Mouse (Mus musculus): ENCODE results near the gene Olfr1441. TPM values are rescaled to one million over a fixed set of nuclear protein-coding genes. Genes with fewer than 3 reads are reported as not detected.

The Olfr1441 gene
- not detected in 2 replicates for polyA plus RNA-seq (2015; fragmentation: Nextera tagmentation; extraction: Ambion mirVana)

DNA sequence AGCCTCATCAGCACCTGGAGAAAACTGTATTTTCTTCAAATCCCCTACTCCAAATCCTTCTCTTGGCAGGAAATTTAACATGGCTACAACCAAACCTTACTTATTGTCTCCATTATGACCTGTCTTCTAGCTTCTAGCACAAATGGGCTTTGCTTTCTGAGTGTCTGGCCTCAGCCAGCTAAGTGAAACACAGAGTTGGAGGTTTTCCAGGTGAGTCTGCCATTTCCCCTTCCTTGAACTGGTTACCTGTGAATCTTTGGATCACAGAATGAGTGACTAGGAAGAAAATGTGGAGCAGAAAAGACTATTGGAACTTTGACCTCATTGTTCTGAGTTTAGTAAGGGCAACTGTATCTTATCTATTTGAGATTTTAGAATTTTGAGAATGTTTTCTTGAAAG, at the start of gene Olfr1441:
Gene Olfr1441 (plus strand): TSS at position 73 of the 400 bp plus-strand sequence.
- no peaks in the 10 kb centered on the region for H3K27me3 ChIP-seq (replicated peaks; ENCODE audit: control insufficient read depth, insufficient read depth, low read length)
- no peak within 1 kb of the TSS for H3K27ac ChIP-seq (ENCODE audit: low read depth, low read length)
- no peak within 1 kb of the TSS for H3K4me3 ChIP-seq (ENCODE audit: low read depth, low read length)
- no peak for TF ChIP-seq CTCF (IDR thresholded peaks at IDR 0.05; ENCODE audit: low read depth)
- no peaks in the 10 kb centered on the region for H3K4me1 ChIP-seq (replicated peaks; ENCODE audit: control insufficient read depth, insufficient read depth, low read length)
- ATAC-seq, result no peak
- no peak within 1 kb of the TSS for H3K4me2 ChIP-seq (replicated peaks; ENCODE audit: low read depth)
- H3K36me3 ChIP-seq (ENCODE audit: control insufficient read depth, insufficient read depth), result no peaks in the 10 kb centered on the region
- H3K9me3 ChIP-seq (ENCODE audit: control insufficient read depth), result no peaks in the 10 kb centered on the region
- no peak within 1 kb of the TSS for H3K9ac ChIP-seq (ENCODE audit: low read depth, low read length)

DNA sequence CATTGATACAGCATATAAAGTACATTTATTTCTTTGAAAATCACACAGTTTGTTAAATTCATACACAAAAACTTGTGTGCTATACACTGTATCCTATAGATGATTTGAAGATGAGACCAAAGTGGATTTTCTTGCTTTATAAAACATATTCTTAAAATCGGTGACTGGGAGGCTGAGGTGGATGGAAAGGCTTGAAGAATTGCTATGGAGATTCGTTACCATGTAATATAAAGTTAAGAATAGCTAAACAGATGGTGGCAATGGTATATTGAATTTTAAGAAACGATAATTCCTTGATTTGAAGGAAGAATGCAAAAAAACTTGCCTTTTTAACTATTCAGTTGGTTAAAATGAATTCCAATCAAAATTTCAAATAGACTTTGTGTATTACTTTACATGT, 44.2 kb upstream of the Olfr1441 start:
- no peak for ATAC-seq

DNA sequence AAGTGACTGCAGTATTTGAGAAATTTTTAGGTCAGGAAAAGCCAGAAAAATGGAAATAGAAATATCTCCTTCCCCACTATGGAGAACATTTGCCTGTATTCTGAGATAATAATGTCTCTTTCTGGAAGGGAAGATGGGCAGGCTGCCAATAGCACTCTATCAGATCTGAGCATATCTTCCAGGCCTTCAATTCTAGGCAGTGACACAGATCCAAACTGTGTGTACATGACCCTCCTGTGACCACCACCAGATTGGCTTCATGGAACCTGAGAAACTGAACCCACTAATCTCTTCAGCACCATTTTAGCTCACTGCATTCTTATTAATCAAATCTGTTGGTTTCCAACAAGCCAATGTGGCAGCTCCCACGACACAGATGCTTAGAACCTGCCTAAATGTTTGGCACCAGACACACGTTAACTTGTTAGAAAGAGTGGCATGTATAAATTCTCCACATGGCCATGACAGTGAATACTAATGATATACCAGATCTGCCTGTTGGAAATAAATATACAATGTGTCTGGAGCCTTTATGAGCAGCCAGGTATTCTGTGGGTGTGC, 42.7 kb upstream of the Olfr1441 start:
- Histone ChIP-seq H3K4me1 (replicated peaks; ENCODE audit: control insufficient read depth, insufficient read depth, low read length) (no peaks in the 10 kb centered on the region), H3K27me3 (replicated peaks; ENCODE audit: control insufficient read depth, insufficient read depth, low read length) (no peaks in the 10 kb centered on the region), H3K4me2 (replicated peaks; ENCODE audit: low read depth) (no peak overlapping the region), H3K9ac (ENCODE audit: low read depth, low read length) (no peak overlapping the region), H3K4me3 (ENCODE audit: low read depth, low read length) (no peak overlapping the region), H3K36me3 (ENCODE audit: control insufficient read depth, insufficient read depth) (no peaks in the 10 kb centered on the region), H3K27ac (ENCODE audit: low read depth, low read length) (no peak overlapping the region), H3K9me3 (ENCODE audit: control insufficient read depth) (no peaks in the 10 kb centered on the region)
- no peak for TF ChIP-seq CTCF (IDR thresholded peaks at IDR 0.05; ENCODE audit: low read depth)
- WGBS, result 56% methylated on average over 2 of the region's 2 CpGs
- ATAC-seq, result no peak

More for the DNA sequence above, 44.2 kb upstream of the Olfr1441 start:
- H3K4me1 ChIP-seq (replicated peaks; ENCODE audit: control insufficient read depth, insufficient read depth, low read length), result no peaks in the 10 kb centered on the region
- no peaks in the 10 kb centered on the region for H3K27me3 ChIP-seq (replicated peaks; ENCODE audit: control insufficient read depth, insufficient read depth, low read length)
- H3K27ac ChIP-seq (ENCODE audit: low read depth, low read length), result no peak overlapping the region
- H3K4me2 ChIP-seq (replicated peaks; ENCODE audit: low read depth), result no peak overlapping the region
- no peaks in the 10 kb centered on the region for H3K9me3 ChIP-seq (ENCODE audit: control insufficient read depth)
- no peak for TF ChIP-seq CTCF (IDR thresholded peaks at IDR 0.05; ENCODE audit: low read depth)
- WGBS, result 78% methylated on average over 3 of the region's 3 CpGs
- no peaks in the 10 kb centered on the region for H3K36me3 ChIP-seq (ENCODE audit: control insufficient read depth, insufficient read depth)
- H3K9ac ChIP-seq (ENCODE audit: low read depth, low read length), result no peak overlapping the region
- H3K4me3 ChIP-seq (ENCODE audit: low read depth, low read length), result no peak overlapping the region

DNA sequence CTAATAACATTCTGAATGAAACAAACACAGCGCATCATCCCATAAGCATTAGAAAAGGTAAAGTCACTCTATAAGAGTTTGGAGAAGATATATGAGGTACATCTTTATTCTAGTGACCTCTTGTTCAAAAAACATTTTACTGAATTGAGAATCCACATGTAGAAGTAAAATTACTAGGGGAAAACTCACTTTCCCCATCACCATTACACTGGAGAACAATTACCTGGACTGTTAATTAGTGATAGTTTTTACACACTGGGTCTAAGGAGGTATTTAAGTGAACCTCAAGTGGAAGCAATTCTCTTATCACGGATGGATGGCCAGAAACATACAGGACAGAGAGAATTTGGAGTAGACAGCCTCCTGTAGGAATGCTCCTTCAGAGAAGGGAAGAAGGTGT, 30.3 kb upstream of the Olfr1441 start, which contains the start of gene Olfr1440:
Gene Olfr1440 (plus strand): TSS at position 301 of the 400 bp plus-strand sequence.
- H3K27ac ChIP-seq (ENCODE audit: low read depth, low read length), result no peak within 1 kb of the TSS
- TF ChIP-seq CTCF (IDR thresholded peaks at IDR 0.05; ENCODE audit: low read depth), result no peak
- H3K36me3 ChIP-seq (ENCODE audit: control insufficient read depth, insufficient read depth), result no peaks in the 10 kb centered on the region
- H3K27me3 ChIP-seq (replicated peaks; ENCODE audit: control insufficient read depth, insufficient read depth, low read length), result no peaks in the 10 kb centered on the region
- no peaks in the 10 kb centered on the region for H3K4me1 ChIP-seq (replicated peaks; ENCODE audit: control insufficient read depth, insufficient read depth, low read length)
- no peak within 1 kb of the TSS for H3K4me3 ChIP-seq (ENCODE audit: low read depth, low read length)
- ATAC-seq, result no peak
- no peak within 1 kb of the TSS for H3K4me2 ChIP-seq (replicated peaks; ENCODE audit: low read depth)
- H3K9me3 ChIP-seq (ENCODE audit: control insufficient read depth), result no peaks in the 10 kb centered on the region
- WGBS, result 87% methylated on average over 2 of the region's 2 CpGs
- H3K9ac ChIP-seq (ENCODE audit: low read depth, low read length), result no peak within 1 kb of the TSS

DNA sequence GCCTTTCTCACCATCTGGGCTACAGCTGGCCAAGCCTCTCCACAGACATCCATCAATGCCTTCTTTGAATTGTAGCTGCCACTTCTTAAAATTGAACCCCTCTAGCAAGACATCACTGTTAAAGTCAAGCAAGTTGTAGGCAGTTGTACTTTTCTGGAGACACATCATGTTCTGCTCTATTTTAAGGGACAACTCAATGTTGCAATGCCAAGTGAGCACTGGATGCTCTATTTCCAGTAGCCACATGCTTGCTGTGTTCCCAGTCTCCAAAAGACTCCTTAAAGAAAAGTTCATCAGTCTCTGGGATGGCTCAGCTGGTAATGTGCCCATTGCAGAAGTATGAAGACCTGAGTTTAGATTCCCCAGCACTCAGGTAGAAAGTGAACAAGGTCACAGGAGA, 3.5 kb upstream of the Olfr1441 start:
- ATAC-seq, result no peak
- TF ChIP-seq CTCF (IDR thresholded peaks at IDR 0.05; ENCODE audit: low read depth), result no peak
- no peak overlapping the region for H3K4me2 ChIP-seq (replicated peaks; ENCODE audit: low read depth)
- no peak overlapping the region for H3K4me3 ChIP-seq (ENCODE audit: low read depth, low read length)
- H3K9me3 ChIP-seq (ENCODE audit: control insufficient read depth), result no peaks in the 10 kb centered on the region
- H3K27ac ChIP-seq (ENCODE audit: low read depth, low read length), result no peak overlapping the region
- no peaks in the 10 kb centered on the region for H3K4me1 ChIP-seq (replicated peaks; ENCODE audit: control insufficient read depth, insufficient read depth, low read length)
- no peaks in the 10 kb centered on the region for H3K27me3 ChIP-seq (replicated peaks; ENCODE audit: control insufficient read depth, insufficient read depth, low read length)
- no peak overlapping the region for H3K9ac ChIP-seq (ENCODE audit: low read depth, low read length)
- no peaks in the 10 kb centered on the region for H3K36me3 ChIP-seq (ENCODE audit: control insufficient read depth, insufficient read depth)

GRCm38 (mm10) chr19:12418312-12418711, 1.1 kb downstream of the Olfr1441 start:
- no peak for TF ChIP-seq CTCF (IDR thresholded peaks at IDR 0.05; ENCODE audit: low read depth)
- Histone ChIP-seq H3K27ac (ENCODE audit: low read depth, low read length) (no peak overlapping the region), H3K4me2 (replicated peaks; ENCODE audit: low read depth) (no peak overlapping the region), H3K9me3 (ENCODE audit: control insufficient read depth) (no peaks in the 10 kb centered on the region), H3K27me3 (replicated peaks; ENCODE audit: control insufficient read depth, insufficient read depth, low read length) (no peaks in the 10 kb centered on the region), H3K4me1 (replicated peaks; ENCODE audit: control insufficient read depth, insufficient read depth, low read length) (no peaks in the 10 kb centered on the region), H3K36me3 (ENCODE audit: control insufficient read depth, insufficient read depth) (no peaks in the 10 kb centered on the region), H3K9ac (ENCODE audit: low read depth, low read length) (no peak overlapping the region), H3K4me3 (ENCODE audit: low read depth, low read length) (no peak overlapping the region)
- ATAC-seq, result no peak
- 36% methylated on average over 3 of the region's 3 CpGs for WGBS

- H3K4me2 ChIP-seq (replicated peaks; ENCODE audit: low read depth), result no peak overlapping the region
- no peak overlapping the region for H3K4me3 ChIP-seq (ENCODE audit: low read depth, low read length)
- no peak overlapping the region for H3K27ac ChIP-seq (ENCODE audit: low read depth, low read length)
- no peaks in the 10 kb centered on the region for H3K36me3 ChIP-seq (ENCODE audit: control insufficient read depth, insufficient read depth)
- WGBS, result 76% methylated on average over 6 of the region's 6 CpGs
- TF ChIP-seq CTCF (IDR thresholded peaks at IDR 0.05; ENCODE audit: low read depth), result no peak
- no peaks in the 10 kb centered on the region for H3K9me3 ChIP-seq (ENCODE audit: control insufficient read depth)
- H3K9ac ChIP-seq (ENCODE audit: low read depth, low read length), result no peak overlapping the region
- no peak for ATAC-seq
- H3K4me1 ChIP-seq (replicated peaks; ENCODE audit: control insufficient read depth, insufficient read depth, low read length), result no peaks in the 10 kb centered on the region
- H3K27me3 ChIP-seq (replicated peaks; ENCODE audit: control insufficient read depth, insufficient read depth, low read length), result no peaks in the 10 kb centered on the region
These were observed 3.3 kb downstream of the Olfr1441 start for GRCm38 (mm10) chr19:12420555-12420954.
